Mouse (Mus musculus) C2C12 (cell line): Measurements from ENCODE around the gene Aanat. TPM values are rescaled to one million over a fixed set of nuclear protein-coding genes. Genes with fewer than 3 reads are reported as not detected.

Experiments
- H3K27me3 ChIP-seq: one replicate; pipeline ENCODE4 v1.6.1; 2011; ENCODE audit not compliant: control insufficient read depth, insufficient read depth, insufficient read length
- H3K36me3 ChIP-seq: one replicate; pipeline ENCODE4 v1.6.1; 2011; ENCODE audit not compliant: control insufficient read depth, insufficient read depth
- H3K4me3 ChIP-seq: one replicate; pipeline ENCODE4 v1.5.1; 2011; ENCODE audit warnings: mild to moderate bottlenecking, control low read depth; ENCODE audit not compliant: poor library complexity, insufficient read depth, severe bottlenecking
- H3K79me2 ChIP-seq: one replicate; pipeline ENCODE4 v1.6.1; 2011; ENCODE audit not compliant: control insufficient read depth, insufficient read depth
- H3K79me3 ChIP-seq: one replicate; pipeline ENCODE4 v1.6.1; 2011; ENCODE audit warnings: low read depth, control low read depth
- H3ac ChIP-seq: one replicate; pipeline ENCODE3; 2011; ENCODE audit warnings: low read depth; ENCODE audit not compliant: control insufficient read depth, insufficient read length
- CEBPB ChIP-seq: IDR thresholded peaks from one replicate; pipeline ENCODE4 v1.6.1; 2011; ENCODE audit warnings: low read depth, mild to moderate bottlenecking, control low read depth, moderate library complexity
- CTCF ChIP-seq: IDR thresholded peaks from one replicate; pipeline ENCODE4 v1.5.1; 2011; ENCODE audit not compliant: control insufficient read depth, insufficient read depth, insufficient read length
- FOSL1 ChIP-seq: IDR thresholded peaks from one replicate; pipeline ENCODE4 v1.8.0; 2011; ENCODE audit warnings: mild to moderate bottlenecking, low read length; ENCODE audit not compliant: poor library complexity, insufficient read depth, severe bottlenecking
- MAX ChIP-seq: IDR thresholded peaks from one replicate; pipeline ENCODE4 v1.6.1; 2011; ENCODE audit warnings: mild to moderate bottlenecking, control low read depth
- MYOD1 ChIP-seq: IDR thresholded peaks from one replicate; pipeline ENCODE4 v1.6.1; 2011; ENCODE audit warnings: low read depth; ENCODE audit not compliant: control insufficient read depth, insufficient read length
- MYOG ChIP-seq: IDR thresholded peaks from one replicate; pipeline ENCODE4 v1.6.1; 2011; ENCODE audit not compliant: control insufficient read depth, insufficient read length; ENCODE audit errors: extremely low read depth
- USF1 ChIP-seq: IDR thresholded peaks from one replicate; pipeline ENCODE4 v1.6.1; 2011; ENCODE audit warnings: low read depth, mild to moderate bottlenecking, control low read depth, moderate library complexity
- polyA plus RNA-seq: library from polyadenylated mRNA; unstranded; fragments of >200 nt; fragmentation: generic; extraction: Trizol; gene quantifications from one replicate; pipeline ENCODE4 v1.2.1, GENCODE M21; 2012; ENCODE audit warnings: missing spikeins

The Aanat gene
- polyA plus RNA-seq, 1 experiment: not detected

DNA sequence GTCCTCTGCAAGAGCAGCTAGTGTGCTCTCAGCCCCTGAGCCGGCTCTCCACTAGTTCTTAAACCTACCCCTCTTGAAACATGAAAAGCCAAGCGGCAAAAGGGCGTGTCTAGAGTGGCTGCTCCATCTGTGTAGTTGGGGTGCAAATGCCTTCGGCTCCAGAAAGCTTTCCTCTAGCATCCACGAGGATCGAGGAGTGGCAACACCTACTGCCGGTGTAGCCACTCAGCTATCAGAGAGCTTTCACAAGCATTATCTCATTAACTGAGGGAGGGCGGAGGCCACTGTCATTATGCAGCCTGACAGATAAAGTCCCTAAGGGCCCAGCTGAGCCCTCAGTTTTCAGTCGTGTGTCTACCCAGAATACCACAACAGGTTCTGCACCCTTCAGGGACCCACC is 33.8 kb downstream of the Aanat start:
- Histone ChIP-seq H3ac (no peak overlapping the region), H3K27me3 (no peaks in the 10 kb centered on the region), H3K79me2 (peaks cover 56% of the 10 kb centered on the region), H3K4me3 (no peak overlapping the region), H3K79me3 (peaks cover 9% of the 10 kb centered on the region), H3K36me3 (no peaks in the 10 kb centered on the region)
- TF ChIP-seq MYOG (no peak), CEBPB (no peak), FOSL1 (no peak), MAX (no peak), USF1 (no peak), CTCF (no peak), MYOD1 (no peak)

DNA sequence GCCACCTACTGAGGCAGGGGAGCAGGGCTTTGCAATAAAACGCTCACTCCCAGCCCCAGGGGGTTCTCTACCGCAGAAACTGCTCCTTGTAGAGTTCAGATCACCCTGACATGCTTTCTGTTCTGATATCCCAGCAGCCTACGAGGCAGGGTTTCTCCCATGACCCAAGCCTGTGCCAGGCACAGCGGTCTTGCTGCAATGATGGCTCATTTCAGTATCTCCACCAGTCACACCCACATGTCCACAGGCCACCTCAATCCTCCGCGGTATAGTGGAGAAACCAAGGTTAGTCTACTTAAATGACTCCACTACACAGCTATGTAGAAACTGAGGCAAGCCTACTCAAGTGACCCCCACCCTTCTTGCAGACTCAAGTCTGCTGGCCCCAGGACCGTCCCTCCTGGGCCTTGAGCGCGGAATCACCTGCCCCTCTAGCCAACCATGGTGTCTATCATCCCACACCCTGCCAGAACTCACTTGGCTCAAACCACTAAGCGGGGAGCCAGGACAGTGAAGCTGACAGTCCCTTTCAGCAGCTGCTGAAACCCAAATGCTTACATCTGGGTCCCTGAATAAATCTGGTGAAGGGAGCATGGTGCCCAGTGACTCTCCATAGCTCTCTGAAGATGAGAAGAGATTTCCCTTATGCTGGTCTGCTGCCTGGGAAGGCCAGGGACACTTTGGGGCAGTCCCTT is 34.5 kb downstream of the Aanat start:
- no peak overlapping the region for H3K4me3 ChIP-seq

DNA sequence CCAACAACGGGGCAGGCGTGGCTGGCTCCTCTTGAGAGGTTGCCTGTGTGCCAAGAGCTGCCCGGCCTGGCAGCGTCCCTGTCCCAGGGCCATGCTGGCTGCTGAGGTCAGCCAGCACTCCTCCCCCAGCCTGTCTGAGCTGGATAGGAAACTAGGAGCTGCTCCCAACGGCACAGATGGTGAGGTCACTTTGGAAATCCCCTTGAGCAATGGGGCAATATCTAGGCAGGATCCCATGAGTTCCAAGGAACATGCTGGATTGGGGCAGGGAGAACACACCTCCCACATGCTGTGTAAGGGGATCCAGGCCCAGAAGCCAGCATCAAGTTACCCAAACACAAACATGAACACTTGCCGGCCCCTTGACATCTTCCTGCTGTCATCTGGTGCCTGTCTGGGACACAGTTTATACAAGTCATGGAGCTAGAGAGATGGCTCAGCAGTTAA is 35.0 kb downstream of the Aanat start:
- TF ChIP-seq FOSL1 (no peak), USF1 (no peak), MYOD1 (peak; percentile 16), MYOG (no peak), CEBPB (peak; percentile 95), MAX (peak; percentile 96), CTCF (no peak)
- Histone ChIP-seq H3K36me3 (no peaks in the 10 kb centered on the region), H3K79me2 (peaks cover 53% of the 10 kb centered on the region), H3K4me3 (no peak overlapping the region), H3K79me3 (peaks cover 9% of the 10 kb centered on the region), H3K27me3 (no peaks in the 10 kb centered on the region), H3ac (no peak overlapping the region)

More for the DNA sequence above, 34.5 kb downstream of the Aanat start:
- Histone ChIP-seq H3K79me3 (peaks cover 9% of the 10 kb centered on the region), H3K36me3 (no peaks in the 10 kb centered on the region), H3ac (no peak overlapping the region), H3K27me3 (no peaks in the 10 kb centered on the region), H3K79me2 (peaks cover 53% of the 10 kb centered on the region)
- TF ChIP-seq MAX: no peak
- no peak for TF ChIP-seq FOSL1

DNA sequence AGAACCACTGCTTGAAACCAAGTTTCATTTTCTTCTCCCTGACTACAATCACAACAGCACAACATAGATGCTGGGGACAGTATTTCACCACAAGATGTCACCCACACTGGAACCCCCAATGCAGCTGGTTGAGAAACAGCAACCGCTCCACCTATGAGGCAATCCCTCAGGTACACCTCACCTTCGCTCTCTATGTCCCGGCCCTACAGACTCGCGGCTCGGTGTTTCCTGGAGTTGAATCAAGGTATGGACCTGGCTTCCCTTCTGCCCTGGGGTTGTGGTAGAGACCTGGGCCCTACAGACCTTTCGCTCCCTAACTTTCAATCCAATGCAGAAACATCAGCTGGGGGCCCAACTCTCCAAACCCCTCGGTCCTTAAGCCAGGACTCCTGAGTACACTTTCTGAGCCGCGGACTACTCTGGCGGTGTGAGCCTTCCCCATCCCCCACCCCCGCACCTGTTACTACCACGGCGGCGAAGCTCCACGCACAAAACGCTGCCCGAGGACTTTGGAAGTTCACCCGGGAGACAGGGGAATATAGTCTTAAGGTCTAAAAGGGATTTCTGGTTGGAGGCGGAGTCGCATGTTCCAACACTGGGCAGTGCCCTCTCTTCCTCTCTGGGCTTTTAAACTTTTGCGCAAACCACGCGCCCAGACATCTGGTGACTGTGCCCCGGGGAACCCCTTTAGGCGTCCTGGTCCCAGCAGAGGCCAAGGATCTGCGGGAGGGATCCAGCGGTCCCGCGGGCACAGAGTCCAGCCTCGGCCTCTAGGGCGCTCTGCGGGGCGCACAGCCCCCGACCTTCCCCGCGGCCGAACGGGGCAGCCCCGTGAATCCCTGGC is 37.3 kb downstream of the Aanat start:
- peak overlapping the region; percentile 46 for H3K4me3 ChIP-seq
- H3ac ChIP-seq: peak overlapping the region; percentile 68
- H3K36me3 ChIP-seq: no peaks in the 10 kb centered on the region
- TF ChIP-seq CEBPB: no peak
- TF ChIP-seq FOSL1: no peak
- no peak for TF ChIP-seq MAX
- no peak for TF ChIP-seq CTCF
- TF ChIP-seq MYOG: no peak
- TF ChIP-seq USF1: no peak
- TF ChIP-seq MYOD1: no peak
- peaks cover 8% of the 10 kb centered on the region for H3K79me3 ChIP-seq
- H3K27me3 ChIP-seq: no peaks in the 10 kb centered on the region
- peaks cover 45% of the 10 kb centered on the region for H3K79me2 ChIP-seq

DNA sequence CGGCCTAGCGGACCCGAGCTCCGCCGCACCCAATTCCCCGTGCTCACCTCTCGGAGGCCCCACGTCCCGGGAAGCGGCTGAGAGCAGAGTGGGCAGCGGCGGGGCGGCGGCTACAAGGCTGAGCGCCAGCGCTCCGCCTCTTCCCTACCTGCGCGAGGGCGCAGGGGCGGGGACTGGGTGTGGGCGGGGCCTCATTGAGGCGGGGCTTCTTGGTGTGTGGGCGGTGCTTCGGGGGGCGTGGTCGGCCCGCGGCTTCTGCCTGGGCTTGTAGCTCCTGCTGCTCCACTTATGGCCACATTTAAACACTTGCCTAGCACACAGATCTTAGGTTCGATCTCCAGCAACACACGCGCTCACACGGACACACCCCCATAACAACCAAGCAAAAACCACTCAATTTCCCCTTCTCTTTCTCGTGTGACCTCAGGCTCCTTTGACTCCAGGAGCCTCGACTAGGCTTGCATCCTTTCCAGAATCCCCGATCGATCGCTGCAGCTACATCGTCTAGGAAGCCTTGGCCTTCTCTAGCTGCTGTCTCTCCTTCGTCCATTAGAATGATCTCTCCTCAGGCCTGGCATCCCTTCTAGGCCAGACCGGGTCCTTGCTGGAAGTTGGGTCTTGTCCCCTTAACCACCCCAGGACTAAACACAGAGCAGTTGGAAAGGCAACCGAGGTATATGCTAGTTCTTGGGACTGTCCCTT is 38.0 kb downstream of the Aanat start:
- Histone ChIP-seq H3K79me3 (peaks cover 5% of the 10 kb centered on the region), H3ac (peak overlapping the region; percentile 68), H3K4me3 (peak overlapping the region; percentile 46), H3K79me2 (peaks cover 37% of the 10 kb centered on the region), H3K36me3 (no peaks in the 10 kb centered on the region), H3K27me3 (no peaks in the 10 kb centered on the region)
- TF ChIP-seq CEBPB (no peak), MAX (peak; percentile 36), USF1 (no peak), MYOD1 (no peak)
